Mouse (Mus musculus): ENCODE data around the gene Ctsh. TPM values are rescaled to one million over a fixed set of nuclear protein-coding genes. Genes with fewer than 3 reads are reported as not detected.

Gene Ctsh
- polyA plus RNA-seq, 1 experiment from 2014 or later = 6.6 TPM

GRCm38 (mm10) chr9:90106915-90107314 lies 53.0 kb downstream of the Ctsh start:
- Histone ChIP-seq H3K27me3 (ENCODE audit: control insufficient read depth, insufficient read depth, low read length) (no peaks in the 10 kb centered on the region), H3K4me1 (replicated peaks; ENCODE audit: control insufficient read depth, insufficient read depth, low read length) (no peaks in the 10 kb centered on the region), H3K4me2 (ENCODE audit: low read depth, low read length, severe bottlenecking) (no peak overlapping the region), H3K9me3 (ENCODE audit: control insufficient read depth, low read length) (no peaks in the 10 kb centered on the region), H3K4me3 (ENCODE audit: low read depth, low read length) (no peak overlapping the region), H3K9ac (ENCODE audit: low read length) (no peak overlapping the region), H3K27ac (ENCODE audit: low read depth, low read length) (no peak overlapping the region), H3K36me3 (ENCODE audit: control insufficient read depth, insufficient read depth, low read length) (peaks cover 2% of the 10 kb centered on the region; the same call in 1 of the 2 replicates)
- no peak for ATAC-seq (replicated peaks; ENCODE audit: low FRiP score)
- WGBS = 100% methylated on average over 1 of the region's 1 CpGs
- no peak for DNase-seq (ENCODE audit: low spot score)

DNA sequence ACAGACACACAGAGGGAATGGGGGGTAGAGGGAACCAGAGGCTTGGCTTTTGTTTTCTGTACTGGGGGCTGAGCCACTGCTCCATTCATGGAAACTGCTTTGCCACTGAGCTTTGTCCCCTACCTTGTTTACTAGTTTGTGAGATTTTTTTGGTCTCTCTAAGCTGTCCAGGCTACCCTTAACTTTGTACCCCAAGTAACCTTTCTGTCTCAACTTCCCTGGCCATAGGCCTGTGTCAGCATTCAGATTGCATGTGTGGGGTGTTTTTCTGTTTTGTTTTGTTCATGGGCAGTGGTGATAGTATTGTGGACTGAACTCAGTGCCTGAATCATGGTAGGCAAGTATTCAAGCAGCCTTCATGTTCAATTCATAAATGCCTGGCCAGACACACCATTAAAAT lies 54.3 kb downstream of the Ctsh start:
- no peak for ATAC-seq (replicated peaks; ENCODE audit: low FRiP score)
- no peak overlapping the region for H3K27ac ChIP-seq (ENCODE audit: low read depth, low read length)
- no peaks in the 10 kb centered on the region; the same call in 1 of the 2 replicates for H3K36me3 ChIP-seq (ENCODE audit: control insufficient read depth, insufficient read depth, low read length)
- H3K27me3 ChIP-seq (ENCODE audit: control insufficient read depth, insufficient read depth, low read length) = no peaks in the 10 kb centered on the region
- H3K9ac ChIP-seq (ENCODE audit: low read length) = no peak overlapping the region
- no peaks in the 10 kb centered on the region for H3K9me3 ChIP-seq (ENCODE audit: control insufficient read depth, low read length)
- H3K4me3 ChIP-seq (ENCODE audit: low read depth, low read length) = no peak overlapping the region
- H3K4me1 ChIP-seq (replicated peaks; ENCODE audit: control insufficient read depth, insufficient read depth, low read length) = peaks cover 3% of the 10 kb centered on the region; the same call in 1 of the 2 replicates
- no peak overlapping the region for H3K4me2 ChIP-seq (ENCODE audit: low read depth, low read length, severe bottlenecking)
- no peak for DNase-seq (ENCODE audit: low spot score)

- no peak overlapping the region for H3K4me2 ChIP-seq (ENCODE audit: low read depth, low read length, severe bottlenecking)
These were observed 55.4 kb downstream of the Ctsh start for GRCm38 (mm10) chr9:90109386-90109785.

GRCm38 (mm10) chr9:90113151-90113550 lies 59.2 kb downstream of the Ctsh start:
- WGBS = 5% methylated on average over 13 of the region's 13 CpGs
- peak overlapping the region; percentile 93 for H3K9ac ChIP-seq (ENCODE audit: low read length)

More at GRCm38 (mm10) chr9:90109386-90109785, 55.4 kb downstream of the Ctsh start:
- no peaks in the 10 kb centered on the region for H3K9me3 ChIP-seq (ENCODE audit: control insufficient read depth, low read length)
- WGBS = 92% methylated on average over 6 of the region's 6 CpGs
- H3K27me3 ChIP-seq (ENCODE audit: control insufficient read depth, insufficient read depth, low read length) = no peaks in the 10 kb centered on the region
- ATAC-seq (replicated peaks; ENCODE audit: low FRiP score) = no peak
- H3K9ac ChIP-seq (ENCODE audit: low read length) = no peak overlapping the region
- H3K4me3 ChIP-seq (ENCODE audit: low read depth, low read length) = no peak overlapping the region
- no peak for DNase-seq (ENCODE audit: low spot score)
- no peak overlapping the region for H3K27ac ChIP-seq (ENCODE audit: low read depth, low read length)
- no peaks in the 10 kb centered on the region; the same call in 1 of the 2 replicates for H3K36me3 ChIP-seq (ENCODE audit: control insufficient read depth, insufficient read depth, low read length)
- peaks cover 3% of the 10 kb centered on the region; the same call in 1 of the 2 replicates for H3K4me1 ChIP-seq (replicated peaks; ENCODE audit: control insufficient read depth, insufficient read depth, low read length)

GRCm38 (mm10) chr9:90113651-90114566 lies 60.0 kb downstream of the Ctsh start:
- WGBS = under 1% methylated on average over 82 of the region's 82 CpGs
- H3K4me2 ChIP-seq (ENCODE audit: low read depth, low read length, severe bottlenecking) = peak overlapping the region; percentile 76
- ATAC-seq (replicated peaks; ENCODE audit: low FRiP score) (peak; percentile 71), DNase-seq (ENCODE audit: low spot score) (peak; percentile 93)
- peak overlapping the region; percentile 93 for H3K9ac ChIP-seq (ENCODE audit: low read length)
- H3K4me3 ChIP-seq (ENCODE audit: low read depth, low read length) = peak overlapping the region; percentile 77
- H3K9me3 ChIP-seq (ENCODE audit: control insufficient read depth, low read length) = no peaks in the 10 kb centered on the region
- H3K4me1 ChIP-seq (replicated peaks; ENCODE audit: control insufficient read depth, insufficient read depth, low read length) = peaks cover 5% of the 10 kb centered on the region; the same call in 1 of the 2 replicates
- H3K36me3 ChIP-seq (ENCODE audit: control insufficient read depth, insufficient read depth, low read length) = no peaks in the 10 kb centered on the region
- peak overlapping the region; percentile 95 for H3K27ac ChIP-seq (ENCODE audit: low read depth, low read length)
- no peaks in the 10 kb centered on the region for H3K27me3 ChIP-seq (ENCODE audit: control insufficient read depth, insufficient read depth, low read length)

More at GRCm38 (mm10) chr9:90113151-90113550, 59.2 kb downstream of the Ctsh start:
- DNase-seq (ENCODE audit: low spot score) (no peak), ATAC-seq (replicated peaks; ENCODE audit: low FRiP score) (no peak)
- Histone ChIP-seq H3K36me3 (ENCODE audit: control insufficient read depth, insufficient read depth, low read length) (no peaks in the 10 kb centered on the region), H3K4me2 (ENCODE audit: low read depth, low read length, severe bottlenecking) (peak overlapping the region; percentile 76), H3K27me3 (ENCODE audit: control insufficient read depth, insufficient read depth, low read length) (no peaks in the 10 kb centered on the region), H3K27ac (ENCODE audit: low read depth, low read length) (no peak overlapping the region), H3K4me1 (replicated peaks; ENCODE audit: control insufficient read depth, insufficient read depth, low read length) (peaks cover 5% of the 10 kb centered on the region; the same call in 1 of the 2 replicates), H3K9me3 (ENCODE audit: control insufficient read depth, low read length) (no peaks in the 10 kb centered on the region), H3K4me3 (ENCODE audit: low read depth, low read length) (peak overlapping the region; percentile 77)

DNA sequence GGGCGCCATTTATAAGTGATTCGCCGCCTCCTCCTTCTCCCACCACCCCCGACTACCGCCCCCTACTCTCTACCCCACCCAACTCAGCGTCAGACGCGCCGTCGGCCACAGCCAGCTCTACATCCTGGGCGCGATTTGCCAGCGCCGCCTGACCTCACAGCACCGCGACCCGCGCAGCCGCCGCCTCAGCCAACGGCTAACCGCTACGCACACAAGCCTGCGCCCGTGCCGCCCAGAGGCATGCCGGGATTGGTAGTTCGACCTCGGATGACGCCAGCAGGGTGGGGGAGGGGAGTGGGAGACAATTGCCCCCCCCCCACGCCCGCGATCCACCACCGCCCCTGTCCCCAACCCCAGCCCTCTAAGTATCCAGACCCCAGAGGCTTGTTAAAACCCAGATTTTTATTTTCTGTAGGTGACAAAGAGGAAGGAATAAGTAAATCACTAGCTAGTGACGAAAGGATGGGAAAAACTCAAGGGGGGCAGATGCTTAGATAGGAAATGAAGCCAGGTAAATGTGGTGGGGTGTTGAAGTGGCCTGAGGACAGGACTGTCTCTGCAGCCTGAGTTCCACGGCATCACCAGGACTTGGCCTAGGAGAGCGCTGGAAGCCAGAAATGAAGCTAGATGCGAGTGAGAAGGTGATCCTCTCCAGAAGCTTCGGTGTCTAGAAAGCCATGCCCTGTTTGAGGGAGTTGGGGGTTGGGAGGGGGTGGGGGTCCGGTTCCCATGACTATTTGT lies 60.8 kb downstream of the Ctsh start, which contains the start of gene Morf4l1:
Morf4l1 (minus strand) TSS at position 208 of the 741 bp plus-strand sequence.
- peaks cover 5% of the 10 kb centered on the region; the same call in 1 of the 2 replicates for H3K4me1 ChIP-seq (replicated peaks; ENCODE audit: control insufficient read depth, insufficient read depth, low read length)
- H3K27me3 ChIP-seq (ENCODE audit: control insufficient read depth, insufficient read depth, low read length) = no peaks in the 10 kb centered on the region
- H3K9ac ChIP-seq (ENCODE audit: low read length) = peak within 1 kb of the TSS; percentile 93
- ATAC-seq (replicated peaks; ENCODE audit: low FRiP score) = peak; percentile 99
- peak within 1 kb of the TSS; percentile 76 for H3K4me2 ChIP-seq (ENCODE audit: low read depth, low read length, severe bottlenecking)
- peak within 1 kb of the TSS; percentile 77 for H3K4me3 ChIP-seq (ENCODE audit: low read depth, low read length)
- DNase-seq (ENCODE audit: low spot score) = peak; percentile 99
- H3K27ac ChIP-seq (ENCODE audit: low read depth, low read length) = peak within 1 kb of the TSS; percentile 95
- no peaks in the 10 kb centered on the region for H3K36me3 ChIP-seq (ENCODE audit: control insufficient read depth, insufficient read depth, low read length)
- under 1% methylated on average over 38 of the region's 40 CpGs for WGBS
- H3K9me3 ChIP-seq (ENCODE audit: control insufficient read depth, low read length) = no peaks in the 10 kb centered on the region

DNA sequence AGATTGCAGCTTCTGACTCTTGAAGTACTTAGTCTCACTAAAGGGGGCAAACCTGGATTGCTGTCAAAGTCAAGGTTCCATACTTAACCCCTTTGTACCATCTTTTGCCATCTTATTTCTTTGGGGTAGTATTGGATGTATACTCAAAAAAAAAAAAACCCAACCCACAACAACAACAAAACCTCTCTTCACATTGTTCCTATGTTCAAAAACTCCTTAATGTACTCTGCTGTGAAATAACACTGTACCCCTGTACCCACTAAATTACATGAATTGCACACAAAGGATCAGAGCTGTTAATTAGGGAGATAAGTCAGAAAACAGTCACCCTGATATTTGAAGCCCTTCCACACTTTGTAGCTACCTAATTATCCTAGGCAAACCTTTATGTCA lies 61.4 kb downstream of the Ctsh start:
- Histone ChIP-seq H3K9me3 (ENCODE audit: control insufficient read depth, low read length) (no peaks in the 10 kb centered on the region), H3K27me3 (ENCODE audit: control insufficient read depth, insufficient read depth, low read length) (no peaks in the 10 kb centered on the region), H3K9ac (ENCODE audit: low read length) (peak overlapping the region; percentile 67), H3K4me1 (replicated peaks; ENCODE audit: control insufficient read depth, insufficient read depth, low read length) (peaks cover 5% of the 10 kb centered on the region; the same call in 1 of the 2 replicates), H3K4me3 (ENCODE audit: low read depth, low read length) (peak overlapping the region; percentile 77), H3K27ac (ENCODE audit: low read depth, low read length) (no peak overlapping the region), H3K4me2 (ENCODE audit: low read depth, low read length, severe bottlenecking) (peak overlapping the region; percentile 75), H3K36me3 (ENCODE audit: control insufficient read depth, insufficient read depth, low read length) (no peaks in the 10 kb centered on the region)
- DNase-seq (ENCODE audit: low spot score) (no peak), ATAC-seq (replicated peaks; ENCODE audit: low FRiP score) (no peak)

- H3K27me3 ChIP-seq (ENCODE audit: control insufficient read depth, insufficient read depth, low read length) = no peaks in the 10 kb centered on the region
- no peak for ATAC-seq (replicated peaks; ENCODE audit: low FRiP score)
- H3K4me1 ChIP-seq (replicated peaks; ENCODE audit: control insufficient read depth, insufficient read depth, low read length) = peaks cover 5% of the 10 kb centered on the region; the same call in 1 of the 2 replicates
These were observed 63.3 kb downstream of the Ctsh start for GRCm38 (mm10) chr9:90117234-90117633.

More at GRCm38 (mm10) chr9:90117234-90117633, 63.3 kb downstream of the Ctsh start:
- H3K9me3 ChIP-seq (ENCODE audit: control insufficient read depth, low read length) = no peaks in the 10 kb centered on the region
- no peak for DNase-seq (ENCODE audit: low spot score)
- no peak overlapping the region for H3K9ac ChIP-seq (ENCODE audit: low read length)
- H3K4me3 ChIP-seq (ENCODE audit: low read depth, low read length) = no peak overlapping the region
- H3K36me3 ChIP-seq (ENCODE audit: control insufficient read depth, insufficient read depth, low read length) = no peaks in the 10 kb centered on the region
- H3K27ac ChIP-seq (ENCODE audit: low read depth, low read length) = no peak overlapping the region
- H3K4me2 ChIP-seq (ENCODE audit: low read depth, low read length, severe bottlenecking) = no peak overlapping the region
